In the genomic region with DNA sequence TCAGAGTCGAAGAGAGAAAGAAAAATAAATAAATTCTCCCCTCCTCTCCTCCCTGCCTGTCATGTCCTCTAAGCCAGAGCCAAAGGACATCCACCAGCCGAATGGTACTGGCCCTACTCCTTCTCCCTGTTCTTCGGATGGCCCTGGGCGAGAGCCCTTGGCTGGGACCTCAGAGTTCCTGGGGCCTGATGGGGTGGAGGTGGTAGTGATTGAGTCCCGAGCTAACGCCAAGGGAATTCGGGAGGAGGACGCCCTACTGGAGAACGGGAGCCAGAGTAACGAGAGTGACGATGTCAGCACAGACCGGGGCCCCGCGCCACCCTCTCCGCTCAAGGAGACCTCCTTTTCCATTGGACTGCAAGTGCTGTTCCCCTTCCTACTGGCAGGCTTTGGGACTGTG, we compare ENCODE assay signal across 25 mouse cellular contexts. TPM values are rescaled to one million over a fixed set of nuclear protein-coding genes. Genes with fewer than 3 reads are reported as not detected.
DNase-seq lines count a peak whose midpoint lies in the region; ATAC-seq and TF ChIP-seq lines count a peak whose summit lies in the region.
"Had no signal": no experiment of that assay in that cellular context is flagged by ENCODE, and none has a peak within 500 bp of the region (broad histone marks: within the 10 kb centered on the region; RNA-seq: fewer than 3 reads in every experiment).

No protein-coding gene starts in this region.

- no peak for TF ChIP-seq POLR2A in cortical plate, adult 2 months (IDR thresholded peaks at IDR 0.05; ENCODE audit: extremely low read depth, insufficient read depth, low read length)

- no peak overlapping the region for H3K4me3 ChIP-seq in forebrain, postnatal 0 days (ENCODE audit: low read depth, low read length)
- no peak overlapping the region for H3K4me3 ChIP-seq in forebrain, embryonic 15.5 days
- peak overlapping the region; percentile 14; the same call in 1 of the 2 replicates for H3K4me3 ChIP-seq in left cerebral cortex, adult 2 months
- peak overlapping the region; percentile 80; the same call in 1 of the 2 replicates for H3K4me3 ChIP-seq in cortical plate, adult 2 months (ENCODE audit: insufficient read depth, low read length)
- H3K4me3 ChIP-seq: embryonic facial prominence, embryonic 13.5 days; erythroblast, embryonic 14.5 days; forebrain, embryonic 12.5 days; heart, embryonic 12.5 days had no signal

- WGBS in forebrain, postnatal 0 days: 87% methylated on average over 15 of the region's 15 CpGs
- 86% methylated on average over 15 of the region's 15 CpGs for WGBS in forebrain, embryonic 15.5 days

- no peak overlapping the region for H3K27ac ChIP-seq in forebrain, postnatal 0 days (ENCODE audit: low read depth, low read length)
- no peak overlapping the region for H3K27ac ChIP-seq in forebrain, embryonic 15.5 days (replicated peaks)
- no peak overlapping the region for H3K27ac ChIP-seq in left cerebral cortex, adult 2 months
- H3K27ac ChIP-seq in cortical plate, adult 2 months (ENCODE audit: insufficient read depth, low read length): no peak overlapping the region
- H3K27ac ChIP-seq: embryonic facial prominence, embryonic 13.5 days; forebrain, embryonic 12.5 days had no signal

- H3K4me1 ChIP-seq in forebrain, postnatal 0 days (ENCODE audit: insufficient read depth): peaks cover 19% of the 10 kb centered on the region
- H3K4me1 ChIP-seq in forebrain, embryonic 15.5 days: peaks cover 42% of the 10 kb centered on the region
- peaks cover 2% of the 10 kb centered on the region; the same call in 1 of the 2 replicates for H3K4me1 ChIP-seq in cortical plate, adult 2 months (ENCODE audit: control insufficient read depth, insufficient read depth, low read length)

- intact Hi-C loops in left cerebral cortex, adult 2 months (cut with DNase I): no loop called here
- intact Hi-C loops in left cerebral cortex, postnatal 25 days (cut with DNase I): no loop called here

- DNase-seq in forebrain, postnatal 0 days: no peak
- peak; percentile 19 to 47 for DNase-seq in heart, adult 9 months (ENCODE audit: low spot score in 2 of 2)
- DNase-seq in heart, postnatal 4 days: no peak
- no peak for DNase-seq in left cerebral cortex, adult 2 months (ENCODE audit: extremely low spot score in 1 of 2, low spot score in 2 of 2)
- no peak for DNase-seq in left cerebral cortex, postnatal 25 days (ENCODE audit: low spot score in 2 of 2)
- DNase-seq: adrenal gland, postnatal 36 days; embryo, embryonic 11 days; gastrocnemius, postnatal 14 days; kidney, adult 18-20 months; kidney, postnatal 4 days; layer of hippocampus, adult 9-11 months; liver, postnatal 0 days; lung, postnatal 14 days; retina, postnatal 1 day had no signal

- H3K36me3 ChIP-seq in forebrain, postnatal 0 days (ENCODE audit: insufficient read depth): 0 out of 2 replicates have a peak, but pooled peaks cover 7% of the 10 kb centered on the region
- no peaks in the 10 kb centered on the region; the same call in 1 of the 2 replicates for H3K36me3 ChIP-seq in forebrain, embryonic 15.5 days

- ATAC-seq in forebrain, postnatal 0 days: no peak
- no peak for ATAC-seq in forebrain, embryonic 15.5 days (replicated peaks)
- ATAC-seq: inflammation-experienced regulatory T-cells, adult 6 months; liver, postnatal 0 days; Patski had no signal

- H3K27me3 ChIP-seq in forebrain, postnatal 0 days (ENCODE audit: insufficient read depth, low read length): no peaks in the 10 kb centered on the region
- H3K27me3 ChIP-seq in forebrain, embryonic 15.5 days: no peaks in the 10 kb centered on the region
- H3K27me3 ChIP-seq: embryonic facial prominence, embryonic 13.5 days; forebrain, embryonic 12.5 days; heart, embryonic 12.5 days; Patski had no signal

- H3K9me3 ChIP-seq in forebrain, postnatal 0 days (ENCODE audit: low read length): no peaks in the 10 kb centered on the region
- no peaks in the 10 kb centered on the region for H3K9me3 ChIP-seq in forebrain, embryonic 15.5 days
- H3K9me3 ChIP-seq: embryonic facial prominence, embryonic 13.5 days; forebrain, embryonic 12.5 days; G1E; heart, embryonic 12.5 days had no signal

- no peak overlapping the region for H3K9ac ChIP-seq in forebrain, postnatal 0 days
- no peak overlapping the region for H3K9ac ChIP-seq in forebrain, embryonic 15.5 days (replicated peaks)
- H3K9ac ChIP-seq: embryonic facial prominence, embryonic 13.5 days; forebrain, embryonic 12.5 days; heart, embryonic 12.5 days; liver, postnatal 0 days had no signal

- H3K4me2 ChIP-seq in forebrain, postnatal 0 days (ENCODE audit: low read depth): 0 out of 2 replicates have a peak overlapping the region, but pooled peaks have one; percentile 15
- H3K4me2 ChIP-seq in forebrain, embryonic 15.5 days (replicated peaks): no peak overlapping the region
- H3K4me2 ChIP-seq: forebrain, embryonic 12.5 days; heart, embryonic 12.5 days; liver, embryonic 11.5 days; midbrain, embryonic 11.5 days had no signal

- TF ChIP-seq CTCF in forebrain, postnatal 0 days (IDR thresholded peaks at IDR 0.05; ENCODE audit: low read depth): no peak
- TF ChIP-seq CTCF in left cerebral cortex, adult 2 months (IDR thresholded peaks at IDR 0.05): no peak
- no peak for TF ChIP-seq CTCF in cortical plate, adult 2 months (IDR thresholded peaks at IDR 0.05; ENCODE audit: extremely low read depth, insufficient read depth, low read length)

RNA-seq across cellular contexts. Expression of gene Slc41a1, which starts 3.3 kb away (rescaled TPM):
- 28.7 and 39.5 TPM in 2 replicates for total RNA-seq in forebrain, postnatal 0 days (2014; rRNA removed)
- 16.6 and 19.7 TPM in 2 replicates for polyA plus RNA-seq in forebrain, postnatal 0 days (2015; fragmentation: Nextera tagmentation; extraction: Ambion mirVana)
- polyA plus RNA-seq in forebrain, embryonic 15.5 days (2015; fragmentation: Nextera tagmentation; extraction: Ambion mirVana): 14.2 and 16.0 TPM in 2 replicates
- total RNA-seq in heart, postnatal 4 days (2021): 10 to 100 TPM; 23.3 to 26.3 TPM
- total RNA-seq in left cerebral cortex, adult 2 months (2021): 10 to 100 TPM; 42.6 to 46.8 TPM
- total RNA-seq in left cerebral cortex, postnatal 25 days (2021): 10 to 100 TPM; 46.4 to 51.0 TPM
- polyA plus RNA-seq in cortical plate, adult 2 months (2012; rRNA removed): 35.8 and 40.6 TPM in 2 replicates

RNA-seq across cellular contexts. Expression of gene Pm20d1, which starts 33.4 kb away (rescaled TPM):
- total RNA-seq in forebrain, postnatal 0 days (2014; rRNA removed): 0.19 and 0.62 TPM in 2 replicates
- polyA plus RNA-seq in forebrain, postnatal 0 days (2015; fragmentation: Nextera tagmentation; extraction: Ambion mirVana): 0.20 and 0.33 TPM in 2 replicates
- 0.19 and 0.69 TPM in 2 replicates for polyA plus RNA-seq in forebrain, embryonic 15.5 days (2015; fragmentation: Nextera tagmentation; extraction: Ambion mirVana)
- 1 to 10 TPM; 2.2 to 3.4 TPM for total RNA-seq in heart, postnatal 4 days (2021)
- 1 to 10 TPM; 1.5 to 2.3 TPM for total RNA-seq in left cerebral cortex, adult 2 months (2021)
- total RNA-seq in left cerebral cortex, postnatal 25 days (2021): 1 to 10 TPM; 1.9 to 2.1 TPM
- 1.4 and 2.1 TPM in 2 replicates for polyA plus RNA-seq in cortical plate, adult 2 months (2012; rRNA removed)
- polyA plus RNA-seq: erythroblast, embryonic 14.5 days; G1E; Patski had no signal

RNA-seq across cellular contexts. Expression of gene Rab29, which starts 36.5 kb away (rescaled TPM):
- 7.9 and 9.1 TPM in 2 replicates for total RNA-seq in forebrain, postnatal 0 days (2014; rRNA removed)
- 9.3 and 9.8 TPM in 2 replicates for polyA plus RNA-seq in forebrain, postnatal 0 days (2015; fragmentation: Nextera tagmentation; extraction: Ambion mirVana)
- polyA plus RNA-seq in forebrain, embryonic 15.5 days (2015; fragmentation: Nextera tagmentation; extraction: Ambion mirVana): 8.0 and 8.6 TPM in 2 replicates
- total RNA-seq in heart, postnatal 4 days (2021): 10 to 100 TPM; 10.6 to 10.8 TPM
- total RNA-seq in left cerebral cortex, adult 2 months (2021): 1 to 10 TPM; 4.8 to 5.0 TPM
- 1 to 10 TPM; 5.1 to 7.6 TPM for total RNA-seq in left cerebral cortex, postnatal 25 days (2021)
- polyA plus RNA-seq in cortical plate, adult 2 months (2012; rRNA removed): 9.3 and 10.2 TPM in 2 replicates
- total RNA-seq: G1E had no signal
- polyA plus RNA-seq: G1E had no signal

Comparison
In these comparisons a context has a peak if more than half of its experiments do, and no peak if none do; other contexts are left out.
1. DNase-seq: peak in heart, adult 9 months (2 of 2); none in forebrain, postnatal 0 days (single experiment), heart, postnatal 4 days (single experiment), left cerebral cortex, adult 2 months (0 of 2) and left cerebral cortex, postnatal 25 days (0 of 2).
2. H3K4me3 ChIP-seq: peak in left cerebral cortex, adult 2 months (single experiment) and cortical plate, adult 2 months (single experiment); none in forebrain, postnatal 0 days (single experiment) and forebrain, embryonic 15.5 days (single experiment).